Mouse (Mus musculus) MEL (cell line): ENCODE results near the gene Nt5c2.

Experiments used
- BHLHE40 ChIP-seq: IDR thresholded peaks from 2 replicates; pipeline ENCODE4 v1.6.1; 2012; ENCODE audit warnings: low read depth, mild to moderate bottlenecking, inconsistent platforms, low read length, improper control_type of control experiment, borderline replicate concordance
- CTCF ChIP-seq, 3 experiments: IDR thresholded peaks in 2 of 3; conservative IDR thresholded peaks in 1 of 3; 2 replicates each; pipeline ENCODE4 v1.5.1; 2011 to 2012; ENCODE audit warnings: low read length in 3 of 3, low read depth in 2 of 3, mild to moderate bottlenecking in 2 of 3, improper control_type of control experiment in 1 of 3, inconsistent platforms in 1 of 3, mixed read lengths in 1 of 3, moderate library complexity in 1 of 3; ENCODE audit not compliant: control insufficient read depth in 1 of 3, insufficient read depth in 1 of 3, poor library complexity in 1 of 3, severe bottlenecking in 1 of 3
- MXI1 ChIP-seq: IDR thresholded peaks from 2 replicates; pipeline ENCODE4 v1.6.1; 2011; ENCODE audit warnings: mild to moderate bottlenecking, low read depth, low read length, improper control_type of control experiment
- POLR2A ChIP-seq, 2 experiments: IDR thresholded peaks; 2 replicates each; pipeline ENCODE4 v1.6.1; 2011 to 2012; ENCODE audit warnings: low read length in 2 of 2, mild to moderate bottlenecking in 2 of 2, control low read depth in 1 of 2, improper control_type of control experiment in 1 of 2, low read depth in 1 of 2, moderate library complexity in 1 of 2; ENCODE audit not compliant: control insufficient read depth in 1 of 2, insufficient read depth in 1 of 2, poor library complexity in 1 of 2
- POLR2AphosphoS2 ChIP-seq: IDR thresholded peaks from 2 replicates; pipeline ENCODE4 v1.6.1; 2011; ENCODE audit warnings: low read length, improper control_type of control experiment
- RAD21 ChIP-seq: IDR thresholded peaks from 2 replicates; pipeline ENCODE4 v1.6.1; 2011; ENCODE audit warnings: mild to moderate bottlenecking, low read depth, low read length, improper control_type of control experiment
- SMC3 ChIP-seq: IDR thresholded peaks from 2 replicates; pipeline ENCODE4 v1.6.1; 2011; ENCODE audit warnings: low read depth, low read length, improper control_type of control experiment
- TBP ChIP-seq: IDR thresholded peaks from 2 replicates; pipeline ENCODE4 v1.8.0; 2011; ENCODE audit warnings: low read depth, low read length, improper control_type of control experiment
- USF1 ChIP-seq: IDR thresholded peaks from 2 replicates; pipeline ENCODE4 v1.6.1; 2014; ENCODE audit warnings: low read depth, mild to moderate bottlenecking, inconsistent platforms, low read length, improper control_type of control experiment, moderate library complexity
- ZNF384 ChIP-seq: IDR thresholded peaks from 2 replicates; pipeline ENCODE4 v1.6.1; 2012; ENCODE audit warnings: low read depth, mild to moderate bottlenecking, inconsistent platforms, low read length, improper control_type of control experiment

DNA sequence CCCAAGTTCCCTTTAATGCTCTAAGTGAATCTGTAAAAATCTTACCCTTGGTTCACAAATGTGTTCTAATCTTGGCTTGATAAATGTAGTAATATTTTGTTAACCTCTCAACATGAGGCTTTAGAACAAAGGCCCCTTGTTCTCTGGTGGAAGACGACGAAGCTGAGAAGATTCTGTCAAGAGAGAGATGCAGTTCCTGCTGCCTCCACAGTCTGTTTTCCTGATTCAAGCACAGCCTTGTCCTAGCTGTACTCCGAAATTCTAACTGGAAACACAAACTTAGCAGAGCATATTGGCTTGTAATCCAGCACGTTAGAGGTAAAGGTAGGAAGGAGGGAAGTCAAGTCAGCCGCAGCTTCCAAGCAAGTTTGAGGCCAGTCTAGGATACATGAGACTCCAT lies 62.0 kb downstream of the Nt5c2 start:
- TF ChIP-seq CTCF (IDR thresholded peaks at IDR 0.05 in 2 of 3, conservative IDR thresholded peaks at IDR 0.05 in 1 of 3; ENCODE audit: control insufficient read depth in 1 of 3, insufficient read depth in 1 of 3, low read depth in 2 of 3, low read length in 3 of 3, poor library complexity in 1 of 3, severe bottlenecking in 1 of 3) (no peak), POLR2A (IDR thresholded peaks at IDR 0.05; ENCODE audit: control insufficient read depth in 1 of 2, insufficient read depth in 1 of 2, low read depth in 1 of 2, low read length in 2 of 2, poor library complexity in 1 of 2) (no peak), ZNF384 (no peak), TBP (no peak), MXI1 (no peak), RAD21 (no peak), BHLHE40 (no peak), SMC3 (no peak), USF1 (no peak), POLR2AphosphoS2 (no peak)
